Mouse (Mus musculus) embryo, embryonic 11 days (tissue): ENCODE results near the gene Ppt2.

Experiments
- DNase-seq: peaks from one replicate; pipeline ENCODE4 v3.0.0-alpha.2; 2015

Gene Ppt2

GRCm38 (mm10) chr17:34637459-34637858 lies 9.1 kb upstream of the Ppt2 start:
- DNase-seq = no peak

GRCm38 (mm10) chr17:34635671-34636070 lies 7.4 kb upstream of the Ppt2 start:
- no peak for DNase-seq

- DNase-seq = peak; percentile 63
Measured at GRCm38 (mm10) chr17:34632261-34632691, 4.0 kb upstream of the Ppt2 start.

GRCm38 (mm10) chr17:34631647-34632046 lies 3.3 kb upstream of the Ppt2 start:
- no peak for DNase-seq

GRCm38 (mm10) chr17:34630761-34631301 lies 2.5 kb upstream of the Ppt2 start:
- DNase-seq = no peak

GRCm38 (mm10) chr17:34629796-34630603 lies 1.7 kb upstream of the Ppt2 start:
- no peak for DNase-seq

- DNase-seq = peak; percentile 77
Measured at GRCm38 (mm10) chr17:34629221-34629751, 976 bp upstream of the Ppt2 start, which contains the start of gene Prrt1. TSS of gene Prrt1 (plus strand) at chr17:34629533.

GRCm38 (mm10) chr17:34628644-34628967 lies 296 bp upstream of the Ppt2 start:
- no peak for DNase-seq

- DNase-seq = peak; percentile 93
Measured at GRCm38 (mm10) chr17:34627093-34627942, 992 bp downstream of the Ppt2 start.

- peak; percentile 82 for DNase-seq
Measured at GRCm38 (mm10) chr17:34626773-34627092, 1.6 kb downstream of the Ppt2 start.

- DNase-seq = no peak
Measured at GRCm38 (mm10) chr17:34626062-34626772, 2.1 kb downstream of the Ppt2 start.

GRCm38 (mm10) chr17:34624981-34625380 lies 3.3 kb downstream of the Ppt2 start:
- DNase-seq = no peak

GRCm38 (mm10) chr17:34623161-34623560 lies 5.1 kb downstream of the Ppt2 start:
- DNase-seq = no peak

GRCm38 (mm10) chr17:34621006-34621405 lies 7.3 kb downstream of the Ppt2 start:
- no peak for DNase-seq

- DNase-seq = peak; percentile 73
Measured at GRCm38 (mm10) chr17:34618999-34619398, 9.3 kb downstream of the Ppt2 start.

GRCm38 (mm10) chr17:34615871-34616270 lies 12.4 kb downstream of the Ppt2 start, which contains the start of gene Egfl8:
TSS of gene Egfl8 (minus strand) at chr17:34615971.
- no peak for DNase-seq

- no peak for DNase-seq
Measured at GRCm38 (mm10) chr17:34613830-34614229, 14.5 kb downstream of the Ppt2 start.

GRCm38 (mm10) chr17:34613054-34613645 lies 15.2 kb downstream of the Ppt2 start:
- no peak for DNase-seq

- DNase-seq = no peak
Measured at GRCm38 (mm10) chr17:34611050-34611449, 17.3 kb downstream of the Ppt2 start.

GRCm38 (mm10) chr17:34607997-34608396 lies 20.3 kb downstream of the Ppt2 start:
- DNase-seq = no peak

- no peak for DNase-seq
Measured at GRCm38 (mm10) chr17:34606186-34607039, 21.9 kb downstream of the Ppt2 start.
